In genomic region chr4:132503344-132503743, GRCm38 (mm10) we compare ENCODE assay signal across 22 mouse cellular contexts. TPM values are rescaled to one million over a fixed set of nuclear protein-coding genes. Genes with fewer than 3 reads are reported as not detected.
DNase-seq lines count a peak whose midpoint lies in the region; ATAC-seq and TF ChIP-seq lines count a peak whose summit lies in the region.
"Had no signal": no experiment of that assay in that cellular context is flagged by ENCODE, and none has a peak within 500 bp of the region (broad histone marks: within the 10 kb centered on the region; RNA-seq: fewer than 3 reads in every experiment).

No protein-coding gene starts in this region.

- DNase-seq in heart, embryonic 10.5 days (ENCODE audit: low spot score) = no peak
- DNase-seq in heart, postnatal 25 days (ENCODE audit: low spot score) = no peak
- DNase-seq in adrenal gland, postnatal 14 days = no peak
- no peak for DNase-seq in ovary, adult 18-20 months (ENCODE audit: low spot score)
- DNase-seq: adrenal gland, adult 2 months; cerebellum, postnatal 14 days; forebrain, postnatal 0 days; gastrocnemius, adult 2 months; heart, postnatal 14 days; kidney, postnatal 14 days; retina, postnatal 1 day; thymus, postnatal 25 days had no signal

- peak overlapping the region; percentile 12; the same call in 1 of the 2 replicates for H3K4me2 ChIP-seq in liver, embryonic 16.5 days (ENCODE audit: low read depth, low read length)
- H3K4me2 ChIP-seq: heart, embryonic 11.5 days; hindbrain, embryonic 13.5 days; limb, embryonic 15.5 days had no signal

- 0 out of 2 replicates have a peak overlapping the region, but pooled peaks have one; percentile 10 for H3K27ac ChIP-seq in heart, embryonic 10.5 days
- 0 out of 2 replicates have a peak overlapping the region, but pooled peaks have one; percentile 9 for H3K27ac ChIP-seq in liver, embryonic 16.5 days (ENCODE audit: low read length)
- H3K27ac ChIP-seq: forebrain, embryonic 10.5 days; gastrocnemius, adult 2 months; hindbrain, embryonic 13.5 days; limb, embryonic 15.5 days had no signal

- ATAC-seq in liver, embryonic 16.5 days (ENCODE audit: low read depth) = peak; percentile 78
- ATAC-seq in megakaryocyte, adult 5-6 weeks (ENCODE audit: poor library complexity, severe bottlenecking) = no peak
- ATAC-seq: forebrain, postnatal 0 days; inflammation-experienced regulatory T-cells, adult 6 months; lung, postnatal 0 days had no signal

- H3K36me3 ChIP-seq in heart, embryonic 10.5 days = peaks cover 16% of the 10 kb centered on the region
- H3K36me3 ChIP-seq in E14TG2a.4 (ENCODE audit: insufficient read depth, low read length) = peaks cover 72% of the 10 kb centered on the region
- H3K36me3 ChIP-seq in erythroblast, embryonic 14.5 days (ENCODE audit: control insufficient read depth) = peaks cover 39% of the 10 kb centered on the region
- peaks cover 10% of the 10 kb centered on the region; the same call in 1 of the 2 replicates for H3K36me3 ChIP-seq in liver, embryonic 16.5 days (ENCODE audit: control insufficient read depth, insufficient read depth)

- H3K27me3 ChIP-seq in heart, embryonic 10.5 days (ENCODE audit: insufficient read depth, poor library complexity, severe bottlenecking) = no peaks in the 10 kb centered on the region
- no peaks in the 10 kb centered on the region for H3K27me3 ChIP-seq in E14TG2a.4 (ENCODE audit: insufficient read depth, low read length)
- no peaks in the 10 kb centered on the region for H3K27me3 ChIP-seq in erythroblast, embryonic 14.5 days (ENCODE audit: control insufficient read depth)
- no peaks in the 10 kb centered on the region for H3K27me3 ChIP-seq in liver, embryonic 16.5 days (ENCODE audit: control insufficient read depth, insufficient read depth, low read depth, low read length)
- H3K27me3 ChIP-seq: hindbrain, embryonic 13.5 days; limb, embryonic 15.5 days had no signal

- intact Hi-C loops in heart, postnatal 25 days (cut with DNase I) = no loop called here

- WGBS in heart, embryonic 10.5 days = 79% methylated on average over 11 of the region's 11 CpGs
- WGBS in liver, embryonic 16.5 days (ENCODE audit: insufficient replicate concordance) = 44% methylated on average over 11 of the region's 11 CpGs

- no peak overlapping the region for H3K4me3 ChIP-seq in heart, embryonic 10.5 days
- peak overlapping the region; percentile 64 for H3K4me3 ChIP-seq in E14TG2a.4 (replicated peaks; ENCODE audit: low read length)
- H3K4me3 ChIP-seq in erythroblast, embryonic 14.5 days (replicated peaks) = peak overlapping the region; percentile 4
- no peak overlapping the region for H3K4me3 ChIP-seq in liver, embryonic 16.5 days (ENCODE audit: low read depth, low read length)
- H3K4me3 ChIP-seq: forebrain, embryonic 10.5 days; gastrocnemius, adult 2 months; hindbrain, embryonic 13.5 days; limb, embryonic 15.5 days had no signal

- H3K4me1 ChIP-seq in heart, embryonic 10.5 days = peaks cover 24% of the 10 kb centered on the region
- peaks cover 89% of the 10 kb centered on the region for H3K4me1 ChIP-seq in E14TG2a.4 (replicated peaks; ENCODE audit: low read depth, low read length)
- H3K4me1 ChIP-seq in erythroblast, embryonic 14.5 days (ENCODE audit: control insufficient read depth) = peaks cover 64% of the 10 kb centered on the region
- peaks cover 45% of the 10 kb centered on the region for H3K4me1 ChIP-seq in liver, embryonic 16.5 days (ENCODE audit: control insufficient read depth, low read depth, low read length)

- no peak for TF ChIP-seq CTCF in E14TG2a.4 (conservative IDR thresholded peaks at IDR 0.05; ENCODE audit: low read length)

- no peaks in the 10 kb centered on the region for H3K9me3 ChIP-seq in heart, embryonic 10.5 days
- no peaks in the 10 kb centered on the region for H3K9me3 ChIP-seq in E14TG2a.4 (ENCODE audit: low read length)
- no peaks in the 10 kb centered on the region for H3K9me3 ChIP-seq in erythroblast, embryonic 14.5 days (ENCODE audit: control insufficient read depth, low read length)
- H3K9me3 ChIP-seq in liver, embryonic 16.5 days (replicated peaks; ENCODE audit: control insufficient read depth, low read length) = no peaks in the 10 kb centered on the region
- H3K9me3 ChIP-seq: forebrain, embryonic 10.5 days; hindbrain, embryonic 13.5 days; limb, embryonic 15.5 days had no signal

- no peak overlapping the region for H3K9ac ChIP-seq in liver, embryonic 16.5 days (ENCODE audit: low read depth, low read length)
- H3K9ac ChIP-seq: forebrain, postnatal 0 days; limb, embryonic 15.5 days had no signal

RNA-seq across cellular contexts. Expression of gene Sesn2, which starts 7.0 kb away (rescaled TPM):
- 9.6 and 10.1 TPM in 2 replicates for polyA plus RNA-seq in heart, embryonic 10.5 days (2016; fragmentation: Nextera tagmentation; extraction: Ambion mirVana)
- 1 to 10 TPM; 2.5 to 3.3 TPM for total RNA-seq in heart, postnatal 25 days (2021)
- polyA plus RNA-seq in erythroblast, embryonic 14.5 days (2012) = 1.5 and 2.4 TPM in 2 replicates
- 7.9 and 8.1 TPM in 2 replicates for polyA plus RNA-seq in liver, embryonic 16.5 days (2015; fragmentation: Nextera tagmentation; extraction: Ambion mirVana)
- 17.8 and 19.8 TPM in 2 replicates for total RNA-seq in adrenal gland, postnatal 14 days (2021)
- total RNA-seq in megakaryocyte, adult 5-6 weeks (2015) = 7.4 TPM in 2 replicates
- 5.2 and 5.6 TPM in 2 replicates for total RNA-seq in megakaryocyte, adult 5-6 weeks (2017)

RNA-seq across cellular contexts. Expression of gene Atpif1, which starts 30.1 kb away (rescaled TPM):
- polyA plus RNA-seq in heart, embryonic 10.5 days (2016; fragmentation: Nextera tagmentation; extraction: Ambion mirVana) = 980 and 1,090 TPM in 2 replicates
- 100 to 1,000 TPM; 301 to 320 TPM for total RNA-seq in heart, postnatal 25 days (2021)
- 102 and 103 TPM in 2 replicates for polyA plus RNA-seq in erythroblast, embryonic 14.5 days (2012)
- polyA plus RNA-seq in liver, embryonic 16.5 days (2015; fragmentation: Nextera tagmentation; extraction: Ambion mirVana) = 1,068 and 1,164 TPM in 2 replicates
- total RNA-seq in adrenal gland, postnatal 14 days (2021) = 357 TPM in 2 replicates
- total RNA-seq in megakaryocyte, adult 5-6 weeks (2015) = 240 and 279 TPM in 2 replicates
- 502 and 628 TPM in 2 replicates for total RNA-seq in megakaryocyte, adult 5-6 weeks (2017)

RNA-seq across cellular contexts. Expression of gene Dnajc8, which starts 32.0 kb away (rescaled TPM):
- polyA plus RNA-seq in heart, embryonic 10.5 days (2016; fragmentation: Nextera tagmentation; extraction: Ambion mirVana) = 143 and 194 TPM in 2 replicates
- total RNA-seq in heart, postnatal 25 days (2021) = 10 to 100 TPM; 49.4 to 57.1 TPM
- 28.3 and 36.9 TPM in 2 replicates for polyA plus RNA-seq in erythroblast, embryonic 14.5 days (2012)
- 77.7 and 83.4 TPM in 2 replicates for polyA plus RNA-seq in liver, embryonic 16.5 days (2015; fragmentation: Nextera tagmentation; extraction: Ambion mirVana)
- total RNA-seq in adrenal gland, postnatal 14 days (2021) = 111 and 114 TPM in 2 replicates
- total RNA-seq in megakaryocyte, adult 5-6 weeks (2015) = 113 and 122 TPM in 2 replicates
- total RNA-seq in megakaryocyte, adult 5-6 weeks (2017) = 368 and 380 TPM in 2 replicates

RNA-seq across cellular contexts. Expression of gene Med18, which starts 39.6 kb away (rescaled TPM):
- polyA plus RNA-seq in heart, embryonic 10.5 days (2016; fragmentation: Nextera tagmentation; extraction: Ambion mirVana) = 16.2 and 22.5 TPM in 2 replicates
- total RNA-seq in heart, postnatal 25 days (2021) = 1 to 10 TPM; 4.4 to 4.8 TPM
- polyA plus RNA-seq in erythroblast, embryonic 14.5 days (2012) = 0.37 and 0.49 TPM in 2 replicates
- 8.2 and 11.4 TPM in 2 replicates for polyA plus RNA-seq in liver, embryonic 16.5 days (2015; fragmentation: Nextera tagmentation; extraction: Ambion mirVana)
- total RNA-seq in adrenal gland, postnatal 14 days (2021) = 7.8 and 10.7 TPM in 2 replicates
- total RNA-seq in megakaryocyte, adult 5-6 weeks (2015) = 9.0 and 11.4 TPM in 2 replicates
- total RNA-seq in megakaryocyte, adult 5-6 weeks (2017) = 7.7 and 12.5 TPM in 2 replicates

Comparison
In these comparisons a context has a peak if more than half of its experiments do, and no peak if none do; other contexts are left out.
1. H3K4me3 ChIP-seq: peak in E14TG2a.4 (single experiment) and erythroblast, embryonic 14.5 days (single experiment); none in heart, embryonic 10.5 days (single experiment) and liver, embryonic 16.5 days (single experiment).